Mouse (Mus musculus): Measurements from ENCODE around the gene Gm7173. TPM values are rescaled to one million over a fixed set of nuclear protein-coding genes. Genes with fewer than 3 reads are reported as not detected.

Gene Gm7173
- total RNA-seq (2015; ENCODE audit: low replicate concordance) (not detected in 2 replicates), total RNA-seq (2017; ENCODE audit: low replicate concordance) (not detected in 2 replicates)

- ATAC-seq (replicated peaks; ENCODE audit: low FRiP score, poor library complexity, severe bottlenecking) = no peak
These were observed at the start of gene Gm7173 for GRCm38 (mm10) chrX:79516977-79517645. Gene Gm7173, minus strand, starts transcription at chrX:79517285.

GRCm38 (mm10) chrX:79517646-79518016, 546 bp upstream of the Gm7173 start:
- ATAC-seq (replicated peaks; ENCODE audit: low FRiP score, poor library complexity, severe bottlenecking) = no peak

- no peak for ATAC-seq (replicated peaks; ENCODE audit: low FRiP score, poor library complexity, severe bottlenecking)
These were observed 200.3 kb downstream of the Gm7173 start for GRCm38 (mm10) chrX:79316790-79317189.

Other genes with a start within 250 kb of the Gm7173 start
- gene Mageb16, start 154.2 kb upstream of the Gm7173 start, total RNA-seq (2015; ENCODE audit: low replicate concordance) = 104 and 114 TPM in 2 replicates
- 103 and 164 TPM in 2 replicates for gene Mageb16, start 154.2 kb upstream of the Gm7173 start, total RNA-seq (2017; ENCODE audit: low replicate concordance)